Mouse (Mus musculus) gastrocnemius, postnatal 25 days (tissue): ENCODE data around the gene Phlpp1. TPM values are rescaled to one million over a fixed set of nuclear protein-coding genes. Genes with fewer than 3 reads are reported as not detected.
A peak's percentile ranks its signal among the peaks of the same experiment; 100 is the strongest.

Experiments used
- DNase-seq: peaks from one replicate; pipeline ENCODE4 v3.0.0; 2022
- total RNA-seq, 2 experiments: library from RNA; stranded (reverse); gene quantifications; 1 replicate in 1 of 2; 2 replicates in 1 of 2; pipeline ENCODE4 v1.2.3; 2021

Gene Phlpp1
- total RNA-seq, 2 experiments from 2014 or later = 5.4 to 5.7 TPM

DNA sequence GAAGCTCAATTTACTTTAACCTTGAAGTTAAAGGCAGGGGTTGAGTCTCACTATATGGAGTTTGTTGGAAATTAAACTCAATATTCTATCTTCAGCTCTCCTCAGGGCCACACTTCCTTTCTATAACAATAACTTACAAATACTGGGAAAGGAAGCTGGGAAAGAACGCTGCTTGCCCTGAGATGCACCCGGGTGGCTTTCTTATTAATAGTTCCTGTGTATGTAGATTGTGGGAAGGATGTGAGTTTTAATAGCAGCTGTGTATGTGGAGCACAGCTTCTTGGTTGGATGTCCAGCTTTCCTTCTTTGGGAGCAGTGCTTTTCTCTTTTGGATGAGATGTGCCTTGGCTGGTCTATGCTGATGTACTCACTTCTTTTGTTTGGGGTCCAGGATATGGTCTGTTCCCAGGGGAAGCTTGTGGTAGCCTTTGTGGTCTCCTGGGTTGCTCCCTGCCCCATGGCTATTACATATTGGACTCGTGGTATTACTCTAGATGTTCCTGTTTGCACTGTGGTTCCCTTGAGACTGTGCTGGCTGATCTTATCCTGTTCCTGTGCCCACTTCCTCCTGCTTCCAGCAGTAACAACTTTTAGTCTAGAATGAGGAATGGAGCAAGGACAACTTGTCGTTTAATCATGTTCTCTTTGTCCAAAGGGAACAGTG is 145.2 kb downstream of the Phlpp1 start:
- peak; percentile 69 for DNase-seq

DNA sequence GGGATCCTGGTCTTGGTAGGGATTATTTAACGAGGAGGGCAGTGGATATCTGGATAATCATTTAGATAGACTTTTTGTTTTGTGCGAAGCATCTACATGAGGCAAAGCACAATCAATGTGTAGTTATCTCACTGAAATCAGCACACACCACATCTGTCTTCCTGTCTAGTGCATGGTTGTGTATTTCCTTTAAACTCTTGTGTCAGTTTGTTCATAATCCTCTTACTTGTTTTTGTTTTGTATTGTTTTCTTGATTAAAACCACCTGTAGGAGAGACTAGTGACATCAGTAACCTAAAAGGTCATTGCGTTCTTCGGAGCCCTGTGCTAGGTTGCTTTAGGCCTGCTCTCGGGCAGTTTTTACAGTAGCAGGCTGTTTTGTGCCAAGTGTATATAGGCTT is 146.8 kb downstream of the Phlpp1 start:
- DNase-seq = no peak

DNA sequence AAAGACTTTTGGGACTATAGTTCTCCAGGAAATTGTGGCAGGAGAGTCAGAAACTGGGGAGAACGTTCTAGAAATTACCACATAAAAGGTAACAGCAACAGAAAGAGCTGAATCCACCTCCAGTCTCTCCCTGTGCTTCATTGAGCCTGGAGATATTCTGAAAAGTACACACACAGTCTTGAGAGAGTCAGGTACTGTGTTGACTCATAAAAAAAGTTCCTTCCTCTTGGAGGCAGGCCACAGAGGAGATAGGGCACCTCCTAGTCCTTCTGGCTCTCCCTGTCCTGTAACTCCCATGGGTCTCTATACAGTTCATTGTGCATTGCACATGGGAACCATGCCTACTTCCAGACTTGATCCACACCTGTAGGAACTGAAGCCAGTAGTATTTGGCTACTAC is 149.0 kb downstream of the Phlpp1 start:
- DNase-seq = no peak

DNA sequence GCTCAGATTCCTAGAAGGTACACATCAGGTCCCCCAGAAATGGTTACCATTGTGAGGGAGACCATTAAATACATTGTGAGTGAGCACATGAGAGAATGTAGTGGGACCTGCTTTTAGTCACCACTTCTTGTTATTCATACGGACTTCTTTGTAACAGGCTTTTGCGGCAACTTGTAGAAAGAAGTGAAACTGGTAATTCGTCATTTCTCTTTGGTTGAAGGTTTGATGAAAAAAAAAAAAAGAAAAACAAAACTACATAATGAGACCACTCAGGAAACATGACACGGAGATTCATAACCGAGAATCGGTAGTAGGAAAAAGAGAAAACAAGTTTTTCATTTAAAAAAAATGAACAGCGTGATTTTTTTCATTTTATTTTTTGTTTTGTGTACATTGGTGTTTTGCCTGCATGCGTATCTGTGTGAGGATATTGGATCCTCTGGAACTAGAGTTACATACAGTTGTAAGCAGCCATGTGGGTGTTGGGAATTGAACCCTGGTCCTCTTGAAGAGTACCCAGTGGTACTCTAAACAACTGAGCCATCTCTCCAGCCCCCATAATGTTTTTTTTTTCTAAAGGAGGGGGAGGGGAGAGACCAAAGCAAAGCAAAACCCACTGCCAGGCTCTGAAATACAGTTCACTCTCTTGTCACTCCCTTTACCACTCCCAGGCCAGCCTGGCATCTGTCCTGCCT is 150.0 kb downstream of the Phlpp1 start:
- no peak for DNase-seq

DNA sequence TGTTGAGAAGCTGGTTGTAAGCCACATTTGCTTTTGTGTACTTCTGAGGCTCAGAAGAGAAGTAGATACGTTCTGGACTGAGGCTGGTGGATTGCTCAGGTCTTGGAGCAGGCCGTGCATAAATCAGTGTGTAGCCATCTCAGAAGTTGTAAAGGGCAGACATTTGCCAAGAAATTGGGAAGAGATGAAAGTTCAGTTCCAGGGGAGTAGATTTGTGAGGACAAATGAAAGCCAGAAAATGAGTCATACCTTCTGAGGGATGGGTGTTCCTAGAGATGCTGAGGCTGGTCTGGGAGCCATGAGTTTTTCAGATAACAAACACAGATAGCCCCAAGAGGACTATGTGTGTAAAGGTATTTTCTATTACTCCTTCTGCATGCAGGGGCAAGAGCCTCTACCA is 155.1 kb downstream of the Phlpp1 start:
- DNase-seq = no peak

DNA sequence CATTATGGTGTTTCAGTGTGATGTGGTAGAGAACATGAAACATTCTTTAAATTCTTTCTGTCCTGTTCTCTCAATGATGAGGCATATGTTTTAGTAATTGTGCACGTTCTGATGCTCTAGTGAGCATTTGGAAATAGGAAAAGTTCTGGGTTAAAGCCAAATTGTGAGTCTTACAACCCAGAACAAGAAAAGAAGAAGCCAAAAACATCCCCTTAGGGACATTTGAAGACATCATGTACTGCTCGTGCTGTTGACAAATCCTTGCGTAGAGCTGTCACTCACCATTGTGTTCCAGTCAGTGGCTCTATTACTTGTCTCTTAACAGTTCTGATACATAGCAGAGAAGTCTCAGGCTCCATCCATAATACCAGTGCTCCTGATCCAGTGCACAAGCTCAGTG is 170.5 kb downstream of the Phlpp1 start:
- no peak for DNase-seq

DNA sequence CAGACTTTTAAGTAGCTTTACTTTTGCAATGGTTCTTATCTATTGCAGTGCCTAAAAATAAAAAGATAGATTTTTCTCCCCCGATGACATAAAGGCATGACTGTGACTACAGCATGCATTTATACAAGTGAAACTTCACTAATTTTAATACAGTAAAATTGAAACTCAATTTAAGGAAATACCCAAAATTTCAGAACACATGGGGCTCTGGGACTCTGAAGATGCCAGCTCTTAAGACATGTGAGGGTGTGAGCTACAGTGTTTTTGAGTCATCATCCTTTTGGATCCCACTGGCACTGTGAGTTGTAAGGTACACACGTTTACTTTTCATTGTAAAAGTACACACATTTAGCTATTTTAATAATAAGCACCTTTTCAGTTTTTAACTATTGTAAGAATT is 173.7 kb downstream of the Phlpp1 start:
- DNase-seq = no peak

DNA sequence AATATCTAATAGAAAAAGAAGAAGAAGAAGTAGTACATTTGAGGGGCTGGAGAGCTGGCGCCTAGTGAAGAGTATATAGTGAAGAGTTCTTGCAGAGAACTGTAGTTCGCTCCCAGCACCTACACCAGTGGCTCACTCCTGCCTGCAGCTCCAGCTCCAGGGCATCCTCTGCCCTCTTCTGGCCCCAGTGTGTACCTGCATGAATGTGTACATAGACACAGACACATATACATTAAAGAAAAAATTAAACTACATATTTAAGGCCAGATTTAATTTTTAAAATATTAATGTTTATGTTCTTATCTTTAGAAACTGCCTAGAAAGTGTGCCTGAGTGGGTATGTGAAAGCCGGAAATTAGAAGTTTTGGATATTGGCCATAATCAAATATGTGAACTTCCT is 175.2 kb downstream of the Phlpp1 start:
- no peak for DNase-seq

DNA sequence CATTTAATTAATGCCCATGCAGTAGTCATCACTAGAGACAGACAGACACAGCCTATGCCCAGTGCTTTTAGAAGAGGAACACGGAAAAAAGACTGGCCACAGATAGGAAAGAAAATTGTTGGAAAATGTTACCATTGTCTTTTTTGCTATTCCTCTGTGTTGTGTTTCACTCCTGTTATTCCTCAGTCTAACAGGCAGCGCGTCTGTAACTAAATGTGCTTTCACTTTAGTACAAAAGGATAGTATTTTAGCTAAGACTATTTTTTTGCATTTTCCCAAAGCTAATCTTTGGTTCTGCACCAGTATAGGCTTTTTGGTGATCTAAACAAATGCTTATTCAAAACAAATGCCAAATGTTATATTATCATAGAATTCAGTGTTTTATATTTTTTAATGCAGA is 177.6 kb downstream of the Phlpp1 start:
- DNase-seq = no peak

DNA sequence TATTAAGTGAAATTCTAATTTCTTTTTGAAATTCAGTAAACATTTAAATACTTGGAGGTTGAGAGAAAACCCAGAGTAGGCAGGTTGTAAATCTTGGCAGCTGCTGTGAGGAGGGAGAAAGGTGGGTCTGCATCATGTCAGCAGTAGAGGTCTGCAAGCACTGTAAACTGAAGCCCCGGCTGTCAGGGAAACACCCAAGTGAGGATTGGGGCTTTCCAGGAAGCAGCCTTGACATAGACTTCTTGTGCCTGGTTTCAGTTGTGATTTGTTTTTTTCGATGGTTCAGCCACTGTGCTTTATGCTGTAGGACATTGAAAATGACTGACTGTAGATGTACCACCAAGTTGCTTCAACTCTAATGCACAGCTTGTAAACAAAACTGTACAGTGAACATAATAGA is 180.0 kb downstream of the Phlpp1 start:
- no peak for DNase-seq

DNA sequence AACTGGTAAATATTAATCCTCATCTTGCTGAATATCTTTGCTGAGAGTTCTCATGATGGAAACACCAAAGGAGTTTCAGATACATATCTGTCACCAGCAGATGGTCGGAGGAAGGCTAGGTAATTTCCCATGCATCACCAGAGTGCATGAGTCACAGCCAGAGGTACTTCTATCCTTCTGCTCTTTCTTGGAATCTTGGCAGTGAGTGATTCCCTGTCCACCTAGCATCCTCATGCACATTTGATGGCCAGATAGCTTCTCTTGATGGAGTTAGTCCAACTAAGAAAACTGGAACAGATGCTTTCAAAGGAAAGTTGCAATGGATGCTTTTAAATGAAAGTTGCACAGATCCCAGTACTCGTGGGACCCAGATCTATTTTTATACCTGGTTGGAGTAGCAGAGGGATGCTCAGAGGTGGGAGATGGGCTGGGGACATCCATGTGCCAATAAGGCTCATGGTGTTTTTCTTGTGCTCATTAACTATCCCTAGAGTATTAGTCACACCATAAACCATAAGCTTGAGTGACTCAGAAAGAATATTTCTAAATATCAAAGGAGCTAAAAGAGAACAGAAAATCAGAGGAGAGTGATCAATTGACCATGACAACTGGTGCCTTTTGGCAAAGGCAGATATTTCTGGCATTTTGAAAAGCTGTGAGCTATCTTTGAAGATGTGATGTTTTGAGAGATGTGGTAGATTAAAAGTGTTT is 181.4 kb downstream of the Phlpp1 start:
- no peak for DNase-seq

DNA sequence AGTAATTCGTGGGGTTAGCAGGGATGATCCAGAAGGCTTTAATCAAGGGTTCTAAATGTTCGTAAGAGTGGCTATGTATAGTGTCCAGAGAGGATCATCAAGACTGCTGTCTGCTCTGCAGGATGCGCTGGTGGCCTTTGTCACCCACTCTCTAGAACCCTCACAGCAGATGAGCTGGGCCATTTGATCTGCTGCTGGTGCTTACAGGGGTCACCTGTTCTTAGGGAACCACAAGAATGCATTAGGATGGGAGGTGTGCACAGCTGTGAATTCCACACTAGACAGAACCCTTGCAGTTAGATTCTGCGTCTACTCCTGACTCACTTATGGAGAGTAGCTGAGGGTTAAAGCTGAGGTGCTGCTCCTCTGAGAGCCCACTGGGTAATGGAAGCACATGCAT is 182.4 kb downstream of the Phlpp1 start:
- no peak for DNase-seq

DNA sequence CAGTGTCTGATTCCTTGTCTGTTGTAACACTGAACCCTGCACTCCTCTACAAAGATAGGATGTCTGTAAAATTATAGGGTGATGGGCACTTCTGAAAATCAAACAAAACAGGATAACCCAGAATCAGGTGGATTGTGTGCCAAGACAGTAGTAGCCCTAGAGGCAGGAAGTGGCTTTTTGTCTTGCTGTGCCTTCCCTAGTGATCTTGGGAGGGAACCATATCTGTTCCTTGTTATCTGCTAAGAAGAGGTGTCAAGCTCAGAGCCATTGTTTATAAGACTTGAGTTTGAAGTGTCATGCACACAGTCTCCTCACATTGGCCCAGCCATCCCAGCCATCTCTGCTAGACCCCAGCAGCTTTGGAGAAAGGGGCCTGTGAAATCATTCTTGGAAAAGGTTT is 187.9 kb downstream of the Phlpp1 start:
- DNase-seq = no peak

DNA sequence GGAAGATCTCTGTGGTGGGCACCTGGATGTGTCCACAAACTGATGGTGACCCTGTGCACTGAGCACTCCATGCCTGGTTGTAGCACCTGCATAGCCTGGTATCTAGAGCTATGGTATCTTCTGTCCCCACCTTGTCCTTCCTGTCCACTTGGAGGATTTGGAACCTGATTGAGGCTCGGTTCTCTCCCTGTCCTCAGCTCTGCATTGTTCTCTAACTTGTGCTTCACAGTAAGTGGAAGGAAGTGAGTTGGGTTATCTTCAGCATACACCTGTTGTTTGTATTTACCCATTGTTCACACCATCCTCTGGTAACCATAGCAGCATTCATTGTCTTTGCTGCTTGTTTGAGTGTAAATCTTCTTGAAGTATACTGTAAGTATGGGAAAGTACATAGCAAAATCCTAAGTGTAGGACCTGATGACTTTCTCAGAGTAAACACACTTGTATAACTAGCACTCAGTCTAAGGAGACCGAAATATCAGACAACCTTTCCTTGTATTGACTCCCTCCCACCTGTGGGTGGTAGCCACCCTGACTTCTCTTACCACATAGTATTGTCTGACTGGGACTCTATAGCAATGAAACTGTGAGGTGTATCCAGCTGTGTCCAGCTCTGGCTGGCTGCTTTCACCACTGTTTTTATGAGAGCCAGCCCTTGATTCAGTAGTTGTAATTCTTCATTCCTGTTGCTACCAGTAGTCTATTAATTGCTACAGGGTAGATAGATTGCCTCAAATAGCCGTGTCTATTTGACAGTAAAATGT is 191.5 kb downstream of the Phlpp1 start:
- no peak for DNase-seq

DNA sequence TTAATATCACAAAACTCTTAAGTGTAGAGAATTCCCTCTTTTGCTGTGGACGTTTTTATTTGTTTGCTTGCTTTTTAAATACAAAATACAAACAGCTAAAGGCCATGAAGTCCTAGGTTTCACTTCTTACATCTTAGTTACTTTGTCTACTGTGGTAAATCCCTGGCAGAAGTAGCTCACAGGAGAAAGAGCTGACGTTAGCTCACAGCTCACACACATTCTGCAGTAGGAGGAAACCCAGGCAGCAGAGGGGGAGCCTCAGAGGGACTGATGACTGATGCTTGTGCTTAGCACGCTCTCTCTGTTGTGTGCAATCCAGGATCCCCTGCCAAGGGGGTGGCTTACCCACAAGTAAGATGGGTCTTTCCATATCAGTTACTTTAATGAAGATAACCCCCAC is 197.8 kb downstream of the Phlpp1 start:
- DNase-seq = no peak

DNA sequence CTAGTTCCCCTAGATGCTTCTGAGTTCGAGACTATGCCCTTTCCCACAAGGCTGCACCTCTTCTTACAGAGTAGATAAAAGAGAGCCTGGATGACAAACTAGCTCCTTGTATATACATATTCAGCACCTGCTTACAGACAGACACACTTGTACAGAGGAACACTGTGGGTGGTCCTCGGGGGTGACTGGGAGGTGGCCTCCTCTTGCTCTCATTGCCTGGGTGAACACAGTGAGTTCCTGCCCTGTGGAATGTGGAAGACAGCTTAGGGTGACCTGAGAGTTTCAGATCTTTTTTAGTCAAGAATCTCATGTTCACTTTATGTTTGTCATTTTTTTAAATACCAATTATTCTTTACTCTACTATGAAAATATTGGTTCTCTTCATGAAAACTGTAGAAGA is 200.9 kb downstream of the Phlpp1 start:
- no peak for DNase-seq

DNA sequence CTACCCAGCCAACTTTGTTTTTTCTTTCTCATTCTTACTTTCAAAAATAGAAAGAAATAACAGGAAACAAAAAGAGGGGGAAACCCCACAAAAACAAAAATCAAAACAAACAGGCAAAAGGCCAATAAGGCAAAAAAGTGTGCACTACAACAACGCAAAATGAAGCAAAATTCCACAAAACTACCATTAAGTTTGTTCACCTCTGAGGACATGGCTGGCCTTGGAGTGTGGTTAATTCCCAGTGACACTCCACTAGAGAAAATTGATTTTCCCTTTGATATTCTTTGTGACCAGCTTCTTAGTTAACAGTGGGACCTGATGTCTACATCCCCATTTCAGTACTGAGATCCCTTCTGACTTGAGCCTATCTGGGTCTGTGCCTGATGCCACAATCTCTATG is 202.1 kb downstream of the Phlpp1 start:
- no peak for DNase-seq

DNA sequence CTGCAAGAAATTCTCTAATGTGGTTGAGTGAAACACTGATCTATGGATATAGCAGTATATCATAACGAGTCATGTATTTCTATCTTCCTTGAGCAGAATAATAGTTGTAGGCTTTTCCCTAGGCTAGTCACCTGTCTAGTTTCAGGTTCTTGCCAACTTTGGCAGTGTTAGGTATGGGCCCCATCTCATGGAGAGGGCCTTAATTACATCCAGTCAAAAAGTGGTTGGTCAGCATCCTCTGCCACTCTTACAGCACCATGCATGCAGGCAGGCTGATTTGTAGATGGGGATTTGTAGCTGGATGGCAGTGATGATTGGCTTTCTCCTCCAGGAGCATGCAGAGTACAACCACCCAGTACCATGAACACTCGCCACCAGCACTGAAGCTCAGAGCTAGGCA is 202.7 kb downstream of the Phlpp1 start:
- DNase-seq = no peak

DNA sequence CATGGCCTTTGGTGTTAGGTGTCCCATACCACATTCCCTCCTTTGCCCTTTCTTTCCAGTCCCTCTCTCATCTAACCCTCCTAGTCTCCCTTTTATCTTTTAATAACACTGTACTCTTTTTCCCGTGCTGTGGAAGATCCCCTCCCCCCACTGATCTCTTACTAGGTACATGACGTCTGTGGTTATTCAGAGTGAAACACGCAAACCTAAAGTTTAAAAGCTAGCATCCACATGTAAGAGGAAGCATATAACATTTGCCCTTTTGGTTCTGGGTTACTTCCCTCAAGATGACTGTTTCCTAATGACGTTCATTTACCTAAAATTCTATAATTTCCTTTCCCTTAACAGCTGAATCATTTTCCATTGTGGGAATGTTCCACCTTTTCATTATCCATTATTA is 203.4 kb downstream of the Phlpp1 start:
- no peak for DNase-seq

DNA sequence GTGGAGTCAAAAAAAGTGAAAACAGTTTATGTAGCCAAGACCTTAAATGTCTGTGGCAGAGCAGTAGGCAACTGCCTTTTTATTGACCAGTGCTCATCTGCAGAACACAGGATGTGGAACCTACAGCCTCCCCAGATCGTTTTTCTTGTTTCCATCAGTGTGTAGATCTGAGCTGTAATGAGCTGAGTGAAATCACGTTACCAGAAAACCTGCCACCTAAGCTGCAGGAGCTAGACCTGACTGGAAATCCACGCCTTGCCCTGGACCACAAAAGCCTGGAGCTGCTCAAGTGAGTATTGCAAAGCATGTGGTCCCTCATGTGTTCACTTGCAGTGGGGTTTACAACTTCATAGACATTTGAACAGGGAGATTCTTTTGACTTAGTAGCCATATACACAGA is 204.5 kb downstream of the Phlpp1 start:
- DNase-seq = no peak

DNA sequence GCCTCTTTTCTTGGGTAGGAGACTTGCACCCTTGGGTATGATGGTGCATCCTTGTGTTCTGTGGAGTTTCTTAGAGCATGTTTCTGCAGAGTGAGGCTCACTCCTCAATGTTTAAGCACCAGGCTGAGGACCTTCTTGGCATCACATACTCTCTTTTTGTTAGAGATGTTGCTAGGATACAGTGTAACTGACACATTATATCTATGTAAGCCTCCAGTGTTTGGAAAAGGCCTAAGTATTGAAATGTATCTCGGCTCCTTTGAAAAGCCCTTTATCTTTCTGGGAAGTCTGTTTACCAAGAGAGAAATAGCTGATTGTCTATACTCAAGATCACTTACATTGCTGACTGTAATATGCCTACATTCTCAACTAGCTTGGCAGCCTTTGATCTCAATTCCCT is 208.9 kb downstream of the Phlpp1 start:
- no peak for DNase-seq

DNA sequence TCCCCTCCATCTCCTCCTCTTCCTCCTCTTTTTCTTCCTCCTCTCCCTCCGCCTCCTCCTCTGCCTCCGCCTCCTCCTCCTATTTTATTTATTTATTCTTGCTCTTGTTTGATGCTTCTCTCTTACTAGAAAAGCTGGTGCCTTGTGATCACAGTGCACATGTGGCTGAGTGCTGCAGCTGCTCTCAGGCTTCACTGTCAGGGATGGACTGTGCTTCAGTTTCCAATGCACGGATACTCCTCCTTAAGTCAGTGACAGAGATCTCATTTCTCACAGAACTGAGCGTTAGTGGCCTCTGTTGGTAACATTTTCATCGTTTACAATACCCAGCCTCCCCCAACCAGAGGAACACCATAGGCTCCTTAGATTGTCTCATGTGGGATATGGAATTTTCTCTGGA is 215.0 kb downstream of the Phlpp1 start:
- no peak for DNase-seq

DNA sequence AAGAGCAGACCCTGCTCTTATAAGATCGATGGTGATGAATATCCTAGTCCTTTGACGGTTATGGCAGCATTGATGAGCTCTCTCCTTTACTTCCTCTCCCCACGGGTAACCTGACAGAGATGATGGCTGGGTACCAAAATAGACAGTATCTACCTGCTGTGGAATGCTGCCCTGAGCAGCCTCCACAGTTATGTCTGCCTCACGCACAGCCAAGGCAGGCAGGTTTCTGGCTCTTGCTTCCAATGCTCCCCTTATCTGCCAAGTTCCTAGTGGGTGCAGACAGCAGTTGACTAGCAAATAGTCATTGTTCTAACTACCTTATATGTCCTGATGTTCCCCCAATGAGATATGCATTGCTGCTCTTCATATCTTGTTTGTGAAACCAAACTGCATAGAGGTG is 215.7 kb downstream of the Phlpp1 start:
- DNase-seq = no peak
